Mouse (Mus musculus) cerebellum, adult 2 months (tissue): Measurements from ENCODE around the gene Glipr1.

Source experiments
- CTCF ChIP-seq: fragments of 200-500 bp; IDR thresholded peaks from 2 replicates; pipeline ENCODE4 v1.5.1; 2011; ENCODE audit warnings: low read depth, mild to moderate bottlenecking, control low read depth, low read length, moderate library complexity, borderline replicate concordance; ENCODE audit not compliant: insufficient read depth
- POLR2A ChIP-seq: fragments of 200-500 bp; IDR thresholded peaks from 2 replicates; pipeline ENCODE4 v1.6.1; 2011; ENCODE audit warnings: low read length, control low read depth, borderline replicate concordance; ENCODE audit not compliant: insufficient read depth

GRCm38 (mm10) chr10:111995803-111996548 lies 6.5 kb downstream of the Glipr1 start:
- TF ChIP-seq CTCF (no peak), POLR2A (no peak)
